Mouse (Mus musculus) MN1 (cell line): ENCODE measurements at regions not wholly inside any gene's neighbourhood (a gene's known extent, or its start where the extent isn't known, plus 50 kb on each side); places are given as distances from the start of the nearest gene placed in this dataset.
A peak's percentile ranks its signal among the peaks of the same experiment; 100 is the strongest.

Experiments
- DNase-seq: peaks from one replicate; pipeline ENCODE4 v3.0.0-alpha.2; 2016; ENCODE audit warnings: low spot score

GRCm38 (mm10) chr13:101883177-101883576 is 115.2 kb upstream of the Pik3r1 start:
- DNase-seq: no peak

GRCm38 (mm10) chr13:101884752-101885151 is 116.7 kb upstream of the Pik3r1 start:
- no peak for DNase-seq

- DNase-seq: no peak
Measured at GRCm38 (mm10) chr13:101891473-101891872, 123.5 kb upstream of the Pik3r1 start.

- no peak for DNase-seq
Measured at GRCm38 (mm10) chr13:101893035-101893600, 125.1 kb upstream of the Pik3r1 start.

GRCm38 (mm10) chr13:101895161-101895560 is 127.1 kb upstream of the Pik3r1 start:
- DNase-seq: no peak

- no peak for DNase-seq
Measured at GRCm38 (mm10) chr13:101895686-101896085, 127.7 kb upstream of the Pik3r1 start.

GRCm38 (mm10) chr13:101896946-101897345 is 128.9 kb upstream of the Pik3r1 start:
- DNase-seq: no peak

GRCm38 (mm10) chr13:101902213-101902612 is 134.2 kb upstream of the Pik3r1 start:
- no peak for DNase-seq

- DNase-seq: no peak
Measured at GRCm38 (mm10) chr13:101905909-101906676, 138.1 kb upstream of the Pik3r1 start.

- no peak for DNase-seq
Measured at GRCm38 (mm10) chr13:101909026-101909425, 141.0 kb upstream of the Pik3r1 start.

- no peak for DNase-seq
Measured at GRCm38 (mm10) chr13:101910687-101911086, 142.7 kb upstream of the Pik3r1 start.

GRCm38 (mm10) chr13:101914132-101914531 is 146.1 kb upstream of the Pik3r1 start:
- DNase-seq: no peak

GRCm38 (mm10) chr13:101914691-101915541 is 146.9 kb upstream of the Pik3r1 start:
- DNase-seq: peak; percentile 70

- no peak for DNase-seq
Measured at GRCm38 (mm10) chr13:101915542-101915941, 147.5 kb upstream of the Pik3r1 start.

- no peak for DNase-seq
Measured at GRCm38 (mm10) chr13:101915948-101916594, 148.1 kb upstream of the Pik3r1 start.

- no peak for DNase-seq
Measured at GRCm38 (mm10) chr13:101916876-101917275, 148.9 kb upstream of the Pik3r1 start.

GRCm38 (mm10) chr13:101918185-101918584 is 150.2 kb upstream of the Pik3r1 start:
- no peak for DNase-seq

- DNase-seq: no peak
Measured at GRCm38 (mm10) chr13:101919266-101919665, 151.2 kb upstream of the Pik3r1 start.

- no peak for DNase-seq
Measured at GRCm38 (mm10) chr13:101920384-101920783, 152.4 kb upstream of the Pik3r1 start.

GRCm38 (mm10) chr13:101924637-101925036 is 156.6 kb upstream of the Pik3r1 start:
- no peak for DNase-seq

- no peak for DNase-seq
Measured at GRCm38 (mm10) chr13:101931264-101931663, 163.2 kb upstream of the Pik3r1 start.

GRCm38 (mm10) chr13:101931882-101932281 is 163.9 kb upstream of the Pik3r1 start:
- no peak for DNase-seq
